Mouse (Mus musculus): ENCODE data around the gene Gm7694.

DNA sequence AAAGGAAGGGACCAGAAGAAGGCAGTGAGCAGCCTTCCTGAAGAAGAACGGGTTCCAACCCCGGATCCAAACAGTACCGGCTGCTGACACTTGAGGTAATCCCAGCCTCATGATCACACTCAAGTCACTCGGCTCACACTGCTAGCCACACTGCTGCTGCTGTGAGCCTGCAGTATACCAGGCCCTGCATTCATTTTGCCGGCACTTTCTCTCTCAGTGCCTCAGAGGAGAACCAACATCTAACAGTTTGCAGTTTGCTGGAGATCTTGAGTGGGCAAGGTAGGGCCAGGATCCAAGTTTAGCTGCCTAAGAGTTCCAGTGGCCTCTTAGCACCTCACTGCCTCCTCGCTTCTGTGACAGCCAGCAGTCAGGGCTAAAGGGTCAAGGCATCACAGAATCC lies 25.8 kb upstream of the Gm7694 start:
- no peak for TF ChIP-seq CTCF (IDR thresholded peaks at IDR 0.05)
- TF ChIP-seq EP300 (IDR thresholded peaks at IDR 0.05): no peak

Data from lung, postnatal 0 days (tissue).